In the genomic region with DNA sequence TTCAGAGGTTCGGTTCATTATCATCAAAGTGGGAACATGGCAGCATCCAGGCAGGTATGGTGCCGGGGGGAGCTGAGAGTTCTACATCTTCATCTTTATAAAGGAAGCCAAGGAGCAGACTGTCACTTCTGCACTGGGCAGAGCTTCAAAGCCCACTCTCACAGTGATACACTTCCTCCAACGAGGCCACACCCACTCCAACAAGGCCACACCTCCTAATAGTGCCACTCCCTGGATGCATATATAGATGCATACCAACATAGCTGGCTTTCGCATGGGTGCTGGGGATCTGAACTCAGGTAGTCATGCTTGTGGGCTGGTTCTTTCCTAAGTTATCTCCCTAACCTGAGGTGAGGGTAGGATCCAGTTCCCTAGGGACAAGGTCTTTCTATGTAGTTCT, we compare ENCODE assay signal across 26 mouse cellular contexts. TPM values are rescaled to one million over a fixed set of nuclear protein-coding genes. Genes with fewer than 3 reads are reported as not detected.
"Had no signal": no experiment of that assay in that cellular context is flagged by ENCODE, and none has a peak within 500 bp of the region (broad histone marks: within the 10 kb centered on the region; RNA-seq: fewer than 3 reads in every experiment).

No protein-coding gene starts in this region.

- H3K36me3 ChIP-seq: kidney, embryonic 15.5 days; limb, embryonic 10.5 days; limb, embryonic 13.5 days; liver, embryonic 12.5 days; liver, embryonic 15.5 days; lung, embryonic 15.5 days; midbrain, embryonic 10.5 days; neural tube, embryonic 13.5 days had no signal

- H3K4me1 ChIP-seq: limb, embryonic 13.5 days; liver, embryonic 12.5 days; liver, embryonic 15.5 days had no signal

- H3K9ac ChIP-seq: kidney, embryonic 15.5 days; limb, embryonic 13.5 days; liver, embryonic 12.5 days; liver, embryonic 15.5 days; lung, embryonic 15.5 days; neural tube, embryonic 13.5 days had no signal

- ATAC-seq: liver, embryonic 12.5 days had no signal

- H3K27ac ChIP-seq: kidney, embryonic 15.5 days; limb, embryonic 10.5 days; limb, embryonic 13.5 days; liver, embryonic 12.5 days; liver, embryonic 15.5 days; lung, embryonic 15.5 days; midbrain, embryonic 10.5 days; neural tube, embryonic 13.5 days; stomach, postnatal 0 days had no signal

- DNase-seq: kidney, adult 11 months; kidney, adult 8-10 months; kidney, postnatal 10 days; kidney, postnatal 36 days; layer of hippocampus, adult 9-11 months; liver; lung, adult 18-20 months; lung, postnatal 10 days; lung, postnatal 36 days; right cerebral cortex, adult 18-20 months; right cerebral cortex, postnatal 14 days; right cerebral cortex, postnatal 4 days; thymus, adult 2 months; thymus, postnatal 14 days; thymus, postnatal 4 days had no signal

- H3K4me2 ChIP-seq: kidney, embryonic 15.5 days; limb, embryonic 13.5 days; liver, embryonic 12.5 days; liver, embryonic 15.5 days; lung, embryonic 15.5 days; neural tube, embryonic 13.5 days had no signal

- H3K9me3 ChIP-seq: kidney, embryonic 15.5 days; limb, embryonic 10.5 days; limb, embryonic 13.5 days; liver, embryonic 12.5 days; liver, embryonic 15.5 days; lung, embryonic 15.5 days; midbrain, embryonic 10.5 days; neural tube, embryonic 13.5 days had no signal

- H3K27me3 ChIP-seq: lung, embryonic 15.5 days had no signal

- H3K4me3 ChIP-seq: kidney, embryonic 15.5 days; limb, embryonic 10.5 days; limb, embryonic 13.5 days; liver, embryonic 12.5 days; liver, embryonic 15.5 days; lung, embryonic 15.5 days; megakaryocyte, embryonic 14.5 days; midbrain, embryonic 10.5 days; myocyte; neural tube, embryonic 13.5 days had no signal

RNA-seq across cellular contexts. Expression of gene Fam43b, which starts 21.6 kb away (rescaled TPM):
- polyA plus RNA-seq: kidney, embryonic 15.5 days; limb, embryonic 10.5 days; limb, embryonic 13.5 days; liver, embryonic 12.5 days; liver, embryonic 15.5 days; lung, embryonic 15.5 days; midbrain, embryonic 10.5 days; myocyte; stomach, postnatal 0 days; thymus, adult 2 months had no signal
